Mouse (Mus musculus) kidney, embryonic 16.5 days (tissue): Measurements from ENCODE around the gene Gm12355. TPM values are rescaled to one million over a fixed set of nuclear protein-coding genes. Genes with fewer than 3 reads are reported as not detected.

Experiments used
- ATAC-seq: fragments of 200-750 bp; cut with Nextera tagmentation; 2 replicates; pipeline ENCODE4 v1.8.0; 2017; ENCODE audit warnings: moderate TSS enrichment; ENCODE audit not compliant: low FRiP score, low TSS enrichment
- H3K27ac ChIP-seq: fragments of 300-500 bp; sonication (generic); 2 replicates; pipeline ENCODE4 v1.5.1; 2014; ENCODE audit warnings: low read length
- H3K27me3 ChIP-seq: fragments of 300-500 bp; sonication (generic); 2 replicates; pipeline ENCODE4 v1.6.1; 2014; ENCODE audit warnings: low read length, control low read depth, mixed read lengths; ENCODE audit not compliant: insufficient read depth
- H3K36me3 ChIP-seq: fragments of 300-500 bp; sonication (generic); 2 replicates; pipeline ENCODE4 v1.6.1; 2014; ENCODE audit warnings: low read length, control low read depth, mixed read lengths; ENCODE audit not compliant: insufficient read depth
- H3K4me1 ChIP-seq: fragments of 300-500 bp; sonication (generic); 2 replicates; pipeline ENCODE4 v1.6.1; 2014; ENCODE audit warnings: low read length, control low read depth, mixed read lengths; ENCODE audit not compliant: insufficient read depth
- H3K4me2 ChIP-seq: fragments of 300-500 bp; sonication (generic); replicated peaks from 2 replicates; pipeline ENCODE4 v1.6.1; 2014; ENCODE audit warnings: low read depth, low read length
- H3K4me3 ChIP-seq: fragments of 300-500 bp; sonication (generic); 2 replicates; pipeline ENCODE4 v1.5.1; 2014; ENCODE audit warnings: mild to moderate bottlenecking, low read length
- H3K9ac ChIP-seq: fragments of 300-500 bp; sonication (generic); replicated peaks from 2 replicates; pipeline ENCODE4 v1.6.1; 2014; ENCODE audit warnings: low read length
- H3K9me3 ChIP-seq: fragments of 300-500 bp; sonication (generic); 2 replicates; pipeline ENCODE4 v1.6.1; 2016; ENCODE audit warnings: low read length, control low read depth
- WGBS: fragments of 180-500 bp; shearing (Covaris S2); extraction: QIAGEN DNeasy Blood & Tissue Kit; methylation state at CpG from one replicate; pipeline ENCODE4 v1.1.7; 2014; 5-methylcytosine and 5-hydroxymethylcytosine counted together
- polyA plus RNA-seq: library from polyadenylated mRNA; unstranded; fragments of >200 nt; fragmentation: Nextera tagmentation; extraction: Ambion mirVana; gene quantifications from 2 replicates; pipeline ENCODE4 v1.2.1, GENCODE M21; 2015

Gene Gm12355
- polyA plus RNA-seq, 1 experiment from 2014 or later: 0.86 TPM

- Histone ChIP-seq H3K9ac (no peak overlapping the region), H3K4me3 (no peak overlapping the region), H3K36me3 (peaks cover 20% of the 10 kb centered on the region), H3K27ac (no peak overlapping the region), H3K9me3 (no peaks in the 10 kb centered on the region), H3K4me1 (peaks cover 37% of the 10 kb centered on the region), H3K27me3 (no peaks in the 10 kb centered on the region), H3K4me2 (no peak overlapping the region)
- 90% methylated on average over 6 of the region's 6 CpGs for WGBS
- ATAC-seq: no peak
Measured at GRCm38 (mm10) chr11:98584629-98585177, 40.8 kb downstream of the Gm12355 start.

- no peak overlapping the region for H3K4me3 ChIP-seq
- H3K27me3 ChIP-seq: no peaks in the 10 kb centered on the region
- 28% methylated on average over 1 of the region's 1 CpGs for WGBS
- no peaks in the 10 kb centered on the region for H3K9me3 ChIP-seq
- no peak overlapping the region for H3K9ac ChIP-seq
- ATAC-seq: no peak
- H3K27ac ChIP-seq: no peak overlapping the region
- H3K4me2 ChIP-seq: no peak overlapping the region
- H3K4me1 ChIP-seq: peaks cover 37% of the 10 kb centered on the region
- H3K36me3 ChIP-seq: peaks cover 20% of the 10 kb centered on the region
Measured at GRCm38 (mm10) chr11:98584146-98584545, 41.3 kb downstream of the Gm12355 start.

DNA sequence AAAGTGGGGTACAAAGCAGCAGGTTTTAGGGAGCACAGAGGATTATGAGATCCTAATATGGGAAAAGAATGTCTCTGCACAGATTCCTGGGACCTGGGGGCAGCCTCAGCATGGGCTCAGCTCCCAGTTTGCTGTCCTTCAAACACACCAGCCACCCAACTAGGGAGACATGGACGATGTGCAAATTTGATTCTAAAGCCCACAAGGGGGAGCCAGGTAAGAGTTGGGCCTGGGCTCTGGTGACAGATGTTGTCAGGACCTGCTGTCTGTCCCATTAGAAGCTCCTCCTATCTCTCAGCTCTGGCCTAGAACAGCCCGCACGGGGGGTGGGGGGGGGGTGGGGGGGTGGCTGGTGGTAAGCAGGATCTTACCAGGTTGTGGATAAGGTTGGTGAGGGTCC lies 41.9 kb downstream of the Gm12355 start:
- H3K9me3 ChIP-seq: no peaks in the 10 kb centered on the region
- H3K9ac ChIP-seq: no peak overlapping the region
- H3K4me2 ChIP-seq: no peak overlapping the region
- H3K4me3 ChIP-seq: no peak overlapping the region
- H3K36me3 ChIP-seq: peaks cover 20% of the 10 kb centered on the region
- no peak overlapping the region for H3K27ac ChIP-seq
- 33% methylated on average over 3 of the region's 3 CpGs for WGBS
- peaks cover 32% of the 10 kb centered on the region for H3K4me1 ChIP-seq
- H3K27me3 ChIP-seq: no peaks in the 10 kb centered on the region
- ATAC-seq: no peak

DNA sequence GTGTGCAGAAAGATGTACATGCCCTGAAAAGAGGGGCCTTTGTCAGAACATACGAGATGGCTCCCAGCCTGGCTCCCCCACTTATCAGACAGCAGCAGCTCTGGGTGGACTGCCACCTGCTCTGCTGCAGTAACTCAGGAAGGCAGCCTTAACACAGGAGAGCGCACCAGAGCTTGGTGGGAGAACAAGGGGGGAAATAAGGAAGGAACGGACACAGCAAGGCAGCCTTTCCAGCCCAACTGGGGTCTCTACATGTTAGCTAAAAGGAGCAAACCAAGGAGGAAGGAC lies 42.3 kb downstream of the Gm12355 start:
- Histone ChIP-seq H3K27me3 (no peaks in the 10 kb centered on the region), H3K4me3 (no peak overlapping the region), H3K4me2 (no peak overlapping the region), H3K27ac (no peak overlapping the region), H3K36me3 (peaks cover 20% of the 10 kb centered on the region), H3K9me3 (no peaks in the 10 kb centered on the region), H3K4me1 (peaks cover 28% of the 10 kb centered on the region), H3K9ac (no peak overlapping the region)
- 91% methylated on average over 3 of the region's 3 CpGs for WGBS
- no peak for ATAC-seq

DNA sequence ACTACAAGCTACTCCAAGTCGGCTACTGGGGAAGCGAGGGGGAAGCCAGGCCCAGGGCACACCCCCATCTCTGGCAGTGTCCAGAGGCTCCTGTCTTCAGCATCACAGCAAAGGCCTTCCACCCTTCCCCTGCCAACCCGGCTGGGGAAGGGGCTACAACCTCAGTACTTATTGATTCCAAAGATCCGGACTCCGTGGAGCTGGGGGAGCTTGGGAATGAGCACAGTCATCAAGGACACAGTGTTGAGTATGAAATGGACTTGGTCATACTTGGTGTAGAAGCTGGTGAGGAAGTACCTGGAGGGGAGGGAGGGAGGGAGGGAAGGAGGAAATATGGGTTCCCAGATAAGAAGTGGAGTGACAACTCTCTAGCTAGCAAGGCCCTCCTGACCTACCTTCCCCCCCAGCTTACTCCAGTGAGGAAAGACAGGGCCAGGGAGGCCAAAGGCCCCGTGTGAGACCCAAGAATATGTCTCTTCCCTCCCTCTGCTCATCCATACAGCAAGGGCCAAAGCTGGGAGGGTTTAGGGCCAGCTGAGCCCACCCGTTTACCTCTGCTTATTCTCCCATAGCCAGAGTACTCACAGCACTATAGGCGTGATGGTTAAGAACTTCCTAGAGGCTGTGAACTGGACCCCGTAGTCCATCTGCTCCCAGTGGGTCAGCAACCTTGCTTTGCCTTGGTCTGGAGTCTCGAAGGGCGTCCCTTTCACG lies 42.8 kb downstream of the Gm12355 start:
- Histone ChIP-seq H3K9me3 (no peaks in the 10 kb centered on the region), H3K4me2 (no peak overlapping the region), H3K9ac (no peak overlapping the region), H3K4me1 (peaks cover 23% of the 10 kb centered on the region), H3K4me3 (no peak overlapping the region), H3K27me3 (no peaks in the 10 kb centered on the region), H3K27ac (no peak overlapping the region), H3K36me3 (peaks cover 20% of the 10 kb centered on the region)
- ATAC-seq: no peak
- WGBS: 89% methylated on average over 12 of the region's 12 CpGs

- Histone ChIP-seq H3K36me3 (peaks cover 20% of the 10 kb centered on the region), H3K27me3 (no peaks in the 10 kb centered on the region), H3K4me3 (no peak overlapping the region), H3K9ac (no peak overlapping the region), H3K4me2 (no peak overlapping the region), H3K27ac (no peak overlapping the region), H3K4me1 (peaks cover 18% of the 10 kb centered on the region), H3K9me3 (no peaks in the 10 kb centered on the region)
- ATAC-seq: no peak
- WGBS: 90% methylated on average over 8 of the region's 8 CpGs
Measured at GRCm38 (mm10) chr11:98582030-98582388, 43.5 kb downstream of the Gm12355 start.

DNA sequence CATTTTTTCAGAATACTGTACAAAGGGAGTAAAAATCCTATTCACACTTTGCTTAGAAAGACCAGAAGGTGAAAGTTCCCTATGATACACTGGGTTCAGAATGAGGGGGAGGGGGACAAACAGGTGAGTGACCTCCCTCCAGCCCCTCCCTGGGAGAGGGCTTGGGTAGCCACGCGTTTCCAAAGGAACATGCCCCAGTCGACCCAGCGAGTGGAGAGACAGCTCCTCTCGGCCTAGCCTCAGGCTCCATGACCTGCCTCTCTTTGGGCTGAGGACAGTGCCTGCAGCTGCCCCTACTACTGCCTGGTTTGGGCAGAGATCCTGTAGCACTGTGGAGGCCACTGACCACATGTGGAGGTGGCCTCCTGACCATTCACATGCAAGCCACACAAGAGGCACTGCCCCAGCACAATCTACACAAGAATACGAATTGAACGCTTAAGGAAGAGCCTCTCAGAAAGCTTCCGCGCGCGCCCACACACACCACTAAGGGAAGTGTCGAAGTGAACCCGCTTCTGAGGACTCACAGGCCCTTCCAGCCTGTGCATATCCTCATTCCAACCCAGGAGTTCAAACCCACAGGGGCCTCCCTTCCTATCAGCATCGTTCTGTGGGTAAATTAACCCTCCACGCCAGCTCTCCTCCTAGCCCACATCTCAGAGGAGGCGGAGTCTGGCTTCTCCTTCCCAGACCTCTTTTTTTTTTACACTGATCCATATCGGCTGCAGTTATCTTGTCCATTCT lies 44.0 kb downstream of the Gm12355 start:
- Histone ChIP-seq H3K27ac (no peak overlapping the region), H3K27me3 (no peaks in the 10 kb centered on the region), H3K4me1 (peaks cover 17% of the 10 kb centered on the region), H3K36me3 (peaks cover 20% of the 10 kb centered on the region), H3K9ac (no peak overlapping the region), H3K4me3 (no peak overlapping the region), H3K9me3 (no peaks in the 10 kb centered on the region), H3K4me2 (no peak overlapping the region)
- WGBS: 70% methylated on average over 17 of the region's 17 CpGs
- no peak for ATAC-seq

- H3K4me2 ChIP-seq: no peak overlapping the region
- no peaks in the 10 kb centered on the region for H3K9me3 ChIP-seq
- H3K9ac ChIP-seq: no peak overlapping the region
- peaks cover 20% of the 10 kb centered on the region for H3K36me3 ChIP-seq
- no peak for ATAC-seq
- no peak overlapping the region for H3K4me3 ChIP-seq
- no peaks in the 10 kb centered on the region for H3K27me3 ChIP-seq
- H3K27ac ChIP-seq: no peak overlapping the region
- WGBS: 77% methylated on average over 16 of the region's 16 CpGs
- peaks cover 8% of the 10 kb centered on the region for H3K4me1 ChIP-seq
Measured at GRCm38 (mm10) chr11:98580301-98581121, 45.0 kb downstream of the Gm12355 start.

- H3K9me3 ChIP-seq: no peaks in the 10 kb centered on the region
- no peak for ATAC-seq
- H3K9ac ChIP-seq: no peak overlapping the region
- H3K36me3 ChIP-seq: peaks cover 9% of the 10 kb centered on the region
- no peak overlapping the region for H3K4me2 ChIP-seq
- WGBS: 79% methylated on average over 5 of the region's 5 CpGs
- H3K27me3 ChIP-seq: no peaks in the 10 kb centered on the region
- H3K4me1 ChIP-seq: no peaks in the 10 kb centered on the region
- no peak overlapping the region for H3K4me3 ChIP-seq
- H3K27ac ChIP-seq: no peak overlapping the region
Measured at GRCm38 (mm10) chr11:98577776-98578175, 47.7 kb downstream of the Gm12355 start.
